Mouse (Mus musculus) bone marrow, adult 2 months (tissue): Measurements from ENCODE around the gene Usp33.

Source experiments
- CTCF ChIP-seq: fragments of 200-500 bp; IDR thresholded peaks from 2 replicates; pipeline ENCODE4 v1.5.1; 2011; ENCODE audit warnings: low read length, control low read depth; ENCODE audit not compliant: control insufficient read depth, insufficient read depth
- POLR2A ChIP-seq: fragments of 200-500 bp; IDR thresholded peaks from 2 replicates; pipeline ENCODE4 v1.6.1; 2011; ENCODE audit warnings: low read depth, mild to moderate bottlenecking, control low read depth, low read length, borderline replicate concordance; ENCODE audit not compliant: control insufficient read depth

- no peak for TF ChIP-seq POLR2A
- peak; percentile 1; the same call in 1 of the 2 replicates for TF ChIP-seq CTCF
These were observed 10.5 kb downstream of the Usp33 start for GRCm38 (mm10) chr3:152356751-152357150.
